Mouse (Mus musculus) midbrain, embryonic 14.5 days (tissue): ENCODE measurements at regions not wholly inside any gene's neighbourhood (a gene's known extent, or its start where the extent isn't known, plus 50 kb on each side); places are given as distances from the start of the nearest gene placed in this dataset.

Experiments
- ATAC-seq: fragments of 200-750 bp; cut with Nextera tagmentation; 2 replicates; pipeline ENCODE4 v1.8.0; 2017; ENCODE audit warnings: moderate number of reproducible peaks, moderate library complexity; ENCODE audit not compliant: low FRiP score, low TSS enrichment
- DNase-seq: peaks from one replicate; pipeline ENCODE4 v3.0.0-alpha.2; 2015
- H3K27ac ChIP-seq: fragments of 300-500 bp; sonication (generic); replicated peaks from 2 replicates; pipeline ENCODE4 v1.5.1; 2014; ENCODE audit warnings: mild to moderate bottlenecking, low read depth, low read length, moderate library complexity
- H3K27me3 ChIP-seq: fragments of 300-500 bp; sonication (generic); 2 replicates; pipeline ENCODE4 v1.6.1; 2014; ENCODE audit warnings: low read length, control low read depth, mixed read lengths; ENCODE audit not compliant: control insufficient read depth, insufficient read depth
- H3K36me3 ChIP-seq: fragments of 300-500 bp; sonication (generic); 2 replicates; pipeline ENCODE4 v1.6.1; 2014; ENCODE audit warnings: low read length, control low read depth; ENCODE audit not compliant: control insufficient read depth, insufficient read depth
- H3K4me1 ChIP-seq: fragments of 300-500 bp; sonication (generic); 2 replicates; pipeline ENCODE4 v1.6.1; 2014; ENCODE audit warnings: mild to moderate bottlenecking, antibody characterized with exemption, low read length, control low read depth; ENCODE audit not compliant: control insufficient read depth, insufficient read depth
- H3K4me2 ChIP-seq: fragments of 300-500 bp; sonication (generic); 2 replicates; pipeline ENCODE4 v1.6.1; 2014; ENCODE audit warnings: mild to moderate bottlenecking, low read length, moderate library complexity
- H3K4me3 ChIP-seq: fragments of 300-500 bp; sonication (generic); replicated peaks from 2 replicates; pipeline ENCODE4 v1.5.1; 2014; ENCODE audit warnings: low read depth, low read length
- H3K9ac ChIP-seq: fragments of 300-500 bp; sonication (generic); replicated peaks from 2 replicates; pipeline ENCODE4 v1.6.1; 2014; ENCODE audit warnings: mild to moderate bottlenecking, low read length, moderate library complexity
- H3K9me3 ChIP-seq: fragments of 300-500 bp; sonication (generic); 2 replicates; pipeline ENCODE4 v1.6.1; 2016; ENCODE audit warnings: low read length, control low read depth, mixed read lengths; ENCODE audit not compliant: control insufficient read depth
- WGBS: fragments of 180-500 bp; shearing (Covaris S2); extraction: QIAGEN DNeasy Blood & Tissue Kit; methylation state at CpG from one replicate; pipeline ENCODE4 v1.1.7; 2014; 5-methylcytosine and 5-hydroxymethylcytosine counted together

DNA sequence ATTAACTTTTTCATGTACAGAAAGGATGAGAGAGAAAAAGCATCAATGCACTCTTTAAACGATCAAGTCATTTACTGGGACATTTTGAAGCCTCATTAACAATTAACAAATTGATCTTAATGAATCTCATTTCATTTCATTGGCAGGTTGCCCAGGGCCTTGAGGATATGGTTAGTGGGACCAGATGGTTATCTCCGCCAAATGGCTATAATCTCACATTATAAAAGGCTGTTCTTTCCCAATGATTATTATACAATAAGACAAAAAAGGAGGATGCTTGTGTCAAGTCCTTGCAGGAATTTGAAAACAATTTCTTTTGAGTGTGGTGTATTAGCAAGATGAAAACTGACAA lies 185.3 kb downstream of the Snx13 start:
- Histone ChIP-seq H3K36me3 (no peaks in the 10 kb centered on the region), H3K9me3 (no peaks in the 10 kb centered on the region), H3K9ac (no peak overlapping the region), H3K4me3 (no peak overlapping the region), H3K27me3 (no peaks in the 10 kb centered on the region), H3K4me2 (no peak overlapping the region), H3K4me1 (no peaks in the 10 kb centered on the region), H3K27ac (no peak overlapping the region)
- DNase-seq (peak; percentile 72), ATAC-seq (no peak; the same call in 1 of the 2 replicates)
- WGBS: 64% methylated on average over 2 of the region's 2 CpGs

DNA sequence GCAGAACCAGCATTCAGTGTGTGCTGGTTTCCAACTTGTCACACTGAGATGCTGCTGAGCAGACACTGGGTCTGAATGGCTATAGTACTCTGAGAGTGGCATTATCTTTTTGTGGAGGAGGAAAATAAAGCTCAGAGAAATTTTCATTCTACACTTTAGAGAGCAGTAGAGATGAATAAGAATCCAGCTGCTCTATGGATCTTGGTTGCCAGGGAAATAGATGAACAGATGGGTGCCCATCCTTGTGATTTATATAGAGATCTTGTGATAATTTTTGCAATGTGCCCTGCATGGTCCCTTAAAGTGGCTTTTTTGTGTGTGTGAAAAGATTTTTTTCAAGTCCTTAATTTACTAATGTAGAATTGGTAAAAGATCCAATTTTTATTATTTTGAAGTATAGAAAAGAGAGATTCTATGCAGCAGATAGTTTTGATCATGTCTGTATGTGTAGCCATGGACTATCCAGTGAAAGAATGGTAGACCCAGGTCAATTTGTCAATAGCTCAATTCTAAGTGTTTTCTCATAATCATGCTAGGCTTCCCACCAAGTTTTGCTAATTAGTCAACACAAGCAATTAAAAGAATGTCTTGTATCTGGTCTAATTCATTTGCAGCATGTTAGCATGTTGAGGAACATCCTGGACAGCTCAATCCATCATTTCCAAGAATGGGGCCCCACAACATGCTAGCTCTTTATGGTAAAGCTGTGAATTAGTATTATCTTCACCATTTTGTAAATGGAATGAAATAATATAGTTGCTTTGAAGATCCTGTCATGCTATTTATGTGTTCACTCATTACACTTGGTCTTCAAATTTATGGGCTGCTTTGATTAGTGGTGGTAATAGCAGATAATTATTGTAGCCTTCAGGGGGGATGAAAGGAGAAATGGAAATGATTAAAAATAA lies 184.7 kb downstream of the Snx13 start:
- H3K4me3 ChIP-seq: no peak overlapping the region
- no peak overlapping the region for H3K27ac ChIP-seq
- H3K4me2 ChIP-seq: no peak overlapping the region
- no peak; the same call in 1 of the 2 replicates for ATAC-seq
- H3K4me1 ChIP-seq: no peaks in the 10 kb centered on the region
- no peak overlapping the region for H3K9ac ChIP-seq
- no peaks in the 10 kb centered on the region for H3K27me3 ChIP-seq
- no peaks in the 10 kb centered on the region for H3K36me3 ChIP-seq
- no peaks in the 10 kb centered on the region for H3K9me3 ChIP-seq
- peak; percentile 8 for DNase-seq

DNA sequence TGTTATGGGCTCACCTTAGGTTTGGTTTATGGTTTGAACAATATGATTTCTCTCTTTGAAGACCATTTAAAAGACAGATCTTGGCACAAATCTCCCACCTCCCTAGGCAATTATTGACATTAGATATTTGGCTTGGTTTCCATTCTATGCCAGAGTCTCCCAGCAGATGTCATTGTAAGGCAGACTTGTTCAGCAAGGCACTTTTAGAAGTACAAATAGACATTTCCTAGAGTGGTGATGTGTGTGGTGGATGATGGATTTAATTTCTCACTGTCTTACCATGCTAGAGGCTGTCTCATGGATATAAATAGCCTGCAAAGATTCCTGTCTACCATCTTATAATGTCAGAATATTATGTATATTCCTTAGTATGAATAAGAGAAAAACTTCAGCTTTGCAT lies 173.4 kb downstream of the Snx13 start:
- Histone ChIP-seq H3K9ac (no peak overlapping the region), H3K4me2 (no peak overlapping the region), H3K4me1 (no peaks in the 10 kb centered on the region), H3K9me3 (no peaks in the 10 kb centered on the region), H3K27me3 (no peaks in the 10 kb centered on the region), H3K36me3 (no peaks in the 10 kb centered on the region), H3K4me3 (no peak overlapping the region), H3K27ac (no peak overlapping the region)
- ATAC-seq (no peak), DNase-seq (peak; percentile 23)

GRCm38 (mm10) chr12:35220002-35220401 lies 173.0 kb downstream of the Snx13 start:
- no peak for ATAC-seq
- H3K4me3 ChIP-seq: no peak overlapping the region
- no peaks in the 10 kb centered on the region for H3K27me3 ChIP-seq
- no peak overlapping the region for H3K4me2 ChIP-seq
- no peaks in the 10 kb centered on the region for H3K4me1 ChIP-seq
- H3K9me3 ChIP-seq: no peaks in the 10 kb centered on the region
- no peak for DNase-seq
- no peak overlapping the region for H3K27ac ChIP-seq
- H3K9ac ChIP-seq: no peak overlapping the region
- H3K36me3 ChIP-seq: no peaks in the 10 kb centered on the region

DNA sequence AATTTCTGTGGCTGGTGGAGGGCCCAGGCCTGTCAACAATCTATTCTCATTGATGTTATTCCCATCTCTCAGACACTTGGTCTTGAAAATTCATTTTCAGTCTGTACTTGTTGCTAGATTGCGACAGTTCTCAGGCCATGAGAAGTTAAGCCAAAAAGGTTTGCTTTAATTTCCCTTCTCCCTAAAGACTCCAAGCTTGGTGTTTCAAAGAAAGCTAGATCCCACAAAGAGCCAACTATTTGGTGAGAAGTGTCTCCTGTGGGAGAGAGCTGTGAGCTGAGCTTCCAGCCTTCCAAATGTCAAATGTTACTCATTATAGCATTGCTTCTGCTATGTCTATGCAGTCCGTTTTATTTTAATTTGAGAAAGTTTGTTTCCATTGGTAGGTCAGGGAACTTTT lies 169.7 kb downstream of the Snx13 start:
- WGBS: 93% methylated on average over 2 of the region's 2 CpGs
- H3K4me2 ChIP-seq: no peak overlapping the region
- ATAC-seq: no peak

GRCm38 (mm10) chr12:35209399-35209798 lies 162.4 kb downstream of the Snx13 start:
- no peaks in the 10 kb centered on the region for H3K9me3 ChIP-seq
- ATAC-seq: no peak

More for the DNA sequence above, 169.7 kb downstream of the Snx13 start:
- no peaks in the 10 kb centered on the region for H3K4me1 ChIP-seq
- H3K27ac ChIP-seq: no peak overlapping the region
- DNase-seq: no peak
- no peak overlapping the region for H3K9ac ChIP-seq
- H3K36me3 ChIP-seq: no peaks in the 10 kb centered on the region
- no peaks in the 10 kb centered on the region for H3K27me3 ChIP-seq
- H3K9me3 ChIP-seq: no peaks in the 10 kb centered on the region
- H3K4me3 ChIP-seq: no peak overlapping the region

DNA sequence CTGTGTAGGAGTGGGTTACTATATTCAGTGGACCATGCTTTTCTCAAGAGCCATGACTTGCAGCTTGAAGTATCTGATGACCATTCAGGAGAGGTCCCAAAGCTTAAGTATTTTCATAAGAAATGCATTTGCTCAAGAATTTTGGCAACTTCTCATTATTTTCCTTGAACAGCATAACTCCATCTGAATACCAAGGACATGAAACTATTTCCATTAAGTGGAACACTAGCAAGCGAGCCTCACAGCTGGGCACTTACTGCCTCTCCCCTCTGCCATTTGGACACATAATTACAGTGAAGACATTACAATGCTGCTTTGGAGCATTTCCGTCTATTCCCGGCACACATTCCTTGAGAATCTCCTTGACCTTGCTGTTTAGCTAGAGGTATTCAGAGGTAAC lies 160.6 kb downstream of the Snx13 start:
- H3K9ac ChIP-seq: no peak overlapping the region
- H3K27me3 ChIP-seq: no peaks in the 10 kb centered on the region
- no peaks in the 10 kb centered on the region for H3K9me3 ChIP-seq
- H3K4me2 ChIP-seq: no peak overlapping the region
- DNase-seq: no peak
- ATAC-seq: no peak
- H3K27ac ChIP-seq: no peak overlapping the region
- WGBS: 89% methylated on average over 3 of the region's 3 CpGs
- H3K4me1 ChIP-seq: no peaks in the 10 kb centered on the region
- no peaks in the 10 kb centered on the region for H3K36me3 ChIP-seq
- H3K4me3 ChIP-seq: no peak overlapping the region

More at GRCm38 (mm10) chr12:35209399-35209798, 162.4 kb downstream of the Snx13 start:
- Histone ChIP-seq H3K36me3 (no peaks in the 10 kb centered on the region), H3K4me2 (no peak overlapping the region), H3K27ac (no peak overlapping the region), H3K9ac (no peak overlapping the region), H3K27me3 (no peaks in the 10 kb centered on the region), H3K4me3 (no peak overlapping the region), H3K4me1 (no peaks in the 10 kb centered on the region)
- no peak for DNase-seq

GRCm38 (mm10) chr12:35203398-35203797 lies 156.4 kb downstream of the Snx13 start:
- no peaks in the 10 kb centered on the region for H3K27me3 ChIP-seq
- no peak overlapping the region for H3K4me2 ChIP-seq
- H3K27ac ChIP-seq: no peak overlapping the region
- ATAC-seq (no peak), DNase-seq (no peak)
- no peaks in the 10 kb centered on the region for H3K36me3 ChIP-seq
- H3K9ac ChIP-seq: no peak overlapping the region
- WGBS: 89% methylated on average over 1 of the region's 1 CpGs
- H3K9me3 ChIP-seq: no peaks in the 10 kb centered on the region
- no peaks in the 10 kb centered on the region for H3K4me1 ChIP-seq
- H3K4me3 ChIP-seq: no peak overlapping the region

DNA sequence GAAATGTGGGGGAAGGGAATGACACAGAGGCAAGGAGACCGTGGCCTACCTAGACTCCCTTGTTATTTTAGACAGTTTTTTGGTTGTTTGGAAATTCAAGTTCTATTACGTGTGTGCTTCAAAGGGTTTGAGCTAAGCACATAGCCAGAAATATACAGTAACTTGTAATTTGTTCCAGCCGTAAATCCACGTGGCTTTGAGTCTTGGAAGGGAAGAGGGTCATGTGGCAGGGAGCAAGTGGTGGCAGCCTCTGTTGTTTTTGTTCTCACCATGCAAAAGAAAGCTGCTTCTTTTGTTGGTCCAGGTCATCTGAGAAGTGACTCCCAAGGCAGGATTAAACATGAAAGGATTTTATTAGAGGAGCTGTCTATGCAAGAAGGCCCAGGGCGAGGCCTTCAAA lies 153.1 kb downstream of the Snx13 start:
- no peaks in the 10 kb centered on the region for H3K36me3 ChIP-seq
- ATAC-seq (no peak), DNase-seq (no peak)
- no peak overlapping the region for H3K4me3 ChIP-seq
- H3K27me3 ChIP-seq: no peaks in the 10 kb centered on the region
- H3K4me1 ChIP-seq: no peaks in the 10 kb centered on the region
- H3K9me3 ChIP-seq: no peaks in the 10 kb centered on the region
- H3K4me2 ChIP-seq: no peak overlapping the region
- no peak overlapping the region for H3K27ac ChIP-seq
- H3K9ac ChIP-seq: no peak overlapping the region
- 63% methylated on average over 5 of the region's 5 CpGs for WGBS
